Mouse (Mus musculus) c-Kit-positive CD71-positive TER-119-positive erythroid progenitor cells, embryonic 14.5 days (primary cell): Measurements from ENCODE around the gene Secisbp2l.

Experiments used
- DNase-seq: peaks from one replicate; pipeline ENCODE4 v3.0.0-alpha.2; 2013; ENCODE audit warnings: low spot score

Gene Secisbp2l

DNA sequence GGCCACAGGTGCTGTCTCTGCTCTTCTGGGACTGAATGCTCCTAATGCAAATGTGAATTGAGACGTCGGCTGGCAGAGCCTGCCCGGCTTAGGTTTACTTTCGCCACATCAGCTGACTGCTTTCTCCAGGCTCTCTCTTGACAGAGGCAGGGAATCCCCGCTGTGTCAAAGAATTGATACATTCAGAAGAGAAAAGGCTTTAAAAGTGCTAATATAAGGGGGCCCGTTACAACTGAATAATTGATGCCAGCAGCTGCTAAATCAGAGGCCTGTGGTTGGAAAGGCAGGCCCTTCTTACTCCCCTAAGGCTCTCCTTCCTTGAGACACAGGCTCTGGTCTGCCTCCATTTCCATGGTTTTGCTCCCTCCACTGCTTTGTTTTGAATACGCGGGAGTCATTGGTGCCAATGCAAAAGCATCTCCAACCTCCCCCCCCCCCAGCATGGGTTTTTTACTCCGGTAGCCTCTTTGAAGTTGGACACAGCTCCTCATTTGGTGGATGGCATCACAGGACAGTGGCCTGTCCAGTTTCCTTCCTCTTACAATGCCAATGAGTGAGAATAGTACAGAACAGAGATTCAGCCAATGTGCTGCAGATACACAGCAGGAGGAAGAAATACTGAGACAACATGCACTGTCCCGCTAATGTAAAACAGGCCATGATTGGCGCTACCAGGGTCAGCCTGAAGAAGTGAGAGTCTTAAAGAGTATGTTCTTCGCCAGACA, 77.6 kb downstream of the Secisbp2l start:
- no peak for DNase-seq

DNA sequence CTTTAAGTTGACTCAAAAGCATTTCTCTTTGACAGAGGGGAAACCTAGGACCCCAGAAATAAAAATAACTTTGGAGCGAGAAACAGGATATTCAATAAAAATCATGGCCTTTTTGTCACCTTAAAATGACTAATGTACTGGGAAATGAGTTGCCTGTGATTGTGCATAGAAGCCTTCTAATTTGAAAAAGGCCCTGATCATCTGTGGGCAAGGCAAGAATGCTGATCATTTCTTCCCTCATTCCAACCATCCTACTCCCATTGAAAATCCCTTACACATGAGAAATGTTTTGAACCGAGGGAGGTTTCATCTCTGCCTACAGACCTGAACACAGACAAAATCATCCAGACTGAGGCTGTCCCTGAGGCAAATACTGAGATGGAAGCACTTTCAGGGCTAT, 79.8 kb downstream of the Secisbp2l start:
- DNase-seq, result no peak

DNA sequence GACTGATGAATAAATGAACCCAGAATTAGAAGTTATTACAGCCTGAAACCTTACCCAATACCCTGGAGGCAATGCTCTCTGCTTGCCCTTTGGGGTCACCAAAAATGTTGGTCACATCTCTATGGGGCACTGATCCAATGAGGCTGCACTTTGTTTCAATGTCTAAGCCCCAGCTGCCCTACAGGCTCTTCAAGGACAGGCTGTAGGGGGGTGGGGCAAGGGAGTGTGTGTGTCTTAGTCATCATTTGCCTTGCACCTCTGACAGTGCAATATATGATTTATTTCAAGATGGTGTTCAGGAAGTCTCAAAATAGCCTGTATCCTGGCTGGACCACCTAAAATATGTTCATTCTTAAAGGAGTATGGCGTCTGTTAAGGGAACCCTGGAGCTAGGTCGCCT, 81.1 kb downstream of the Secisbp2l start:
- no peak for DNase-seq

- DNase-seq, result no peak
Measured at GRCm38 (mm10) chr2:125696219-125696618, 86.5 kb downstream of the Secisbp2l start.

GRCm38 (mm10) chr2:125694798-125695197, 87.9 kb downstream of the Secisbp2l start:
- no peak for DNase-seq

GRCm38 (mm10) chr2:125692010-125692409, 90.7 kb downstream of the Secisbp2l start:
- DNase-seq, result no peak
